In genomic region chr11:51085269-51085668, GRCm38 (mm10) we compare ENCODE assay signal across 39 mouse cellular contexts. TPM values are rescaled to one million over a fixed set of nuclear protein-coding genes. Genes with fewer than 3 reads are reported as not detected.
DNase-seq lines count a peak whose midpoint lies in the region; ATAC-seq lines count a peak whose summit lies in the region.
"Had no signal": no experiment of that assay in that cellular context is flagged by ENCODE, and none has a peak within 500 bp of the region (broad histone marks: within the 10 kb centered on the region; RNA-seq: fewer than 3 reads in every experiment).

No protein-coding gene starts in this region.

- H3K27me3 ChIP-seq in midbrain, embryonic 16.5 days (ENCODE audit: control insufficient read depth, insufficient read depth, low read depth, low read length) = no peaks in the 10 kb centered on the region
- H3K27me3 ChIP-seq in midbrain, embryonic 10.5 days (ENCODE audit: low read depth, poor library complexity, severe bottlenecking) = no peaks in the 10 kb centered on the region
- H3K27me3 ChIP-seq: embryonic facial prominence, embryonic 13.5 days; forebrain, embryonic 15.5 days; liver, embryonic 15.5 days; midbrain, embryonic 15.5 days had no signal

- intact Hi-C loops in gastrocnemius, postnatal 36 days (cut with DNase I) = no loop called here

- H3K9me3 ChIP-seq in midbrain, embryonic 16.5 days (replicated peaks; ENCODE audit: control insufficient read depth, low read length, poor library complexity, severe bottlenecking) = no peaks in the 10 kb centered on the region
- no peaks in the 10 kb centered on the region for H3K9me3 ChIP-seq in midbrain, embryonic 10.5 days (replicated peaks)
- H3K9me3 ChIP-seq: embryonic facial prominence, embryonic 13.5 days; forebrain, embryonic 10.5 days; forebrain, embryonic 15.5 days; heart, embryonic 12.5 days; hindbrain, embryonic 13.5 days; liver, embryonic 15.5 days; midbrain, embryonic 15.5 days had no signal

- DNase-seq in cerebellum, postnatal 10 days = peak; percentile 36 to 38
- DNase-seq in cerebellum, adult 8-10 months = no peak
- peak; percentile 20 to 49 for DNase-seq in layer of hippocampus, adult 18-20 months (ENCODE audit: low spot score in 2 of 2)
- no peak for DNase-seq in layer of hippocampus, adult 9-10 months (ENCODE audit: low spot score)
- no peak for DNase-seq in midbrain, embryonic 10.5 days (ENCODE audit: low spot score)
- peak; percentile 33 to 34 for DNase-seq in layer of hippocampus, postnatal 36 days
- no peak for DNase-seq in gastrocnemius, postnatal 36 days
- DNase-seq: adrenal gland, adult 2 months; cerebellum, adult 2 months; cerebellum, postnatal 36 days; gastrocnemius, postnatal 25 days; heart, adult 18-20 months; heart, postnatal 4 days; lung, embryonic 14.5 days; lung, postnatal 14 days; spleen, adult 18-20 months; thymus, postnatal 14 days had no signal

- no peaks in the 10 kb centered on the region for H3K36me3 ChIP-seq in midbrain, embryonic 16.5 days (ENCODE audit: control insufficient read depth, insufficient read depth, low read length)
- no peaks in the 10 kb centered on the region for H3K36me3 ChIP-seq in midbrain, embryonic 10.5 days
- H3K36me3 ChIP-seq: embryonic facial prominence, embryonic 13.5 days; forebrain, embryonic 10.5 days; forebrain, embryonic 15.5 days; heart, embryonic 12.5 days; hindbrain, embryonic 13.5 days; liver, embryonic 15.5 days; midbrain, embryonic 15.5 days had no signal

- 66% methylated on average over 13 of the region's 13 CpGs for WGBS in midbrain, embryonic 16.5 days
- WGBS in midbrain, embryonic 10.5 days = 73% methylated on average over 13 of the region's 13 CpGs

- no peak for ATAC-seq in midbrain, embryonic 16.5 days
- ATAC-seq: activated CD4-positive, CD25-positive, alpha-beta regulatory T cell, adult 4 months; forebrain, embryonic 15.5 days; intestine, embryonic 16.5 days; midbrain, embryonic 15.5 days had no signal

- H3K4me2 ChIP-seq in midbrain, embryonic 16.5 days (ENCODE audit: low read length) = no peak overlapping the region
- H3K4me2 ChIP-seq: embryonic facial prominence, embryonic 13.5 days; forebrain, embryonic 15.5 days; heart, embryonic 12.5 days; hindbrain, embryonic 13.5 days; liver, embryonic 15.5 days; lung, embryonic 14.5 days; midbrain, embryonic 15.5 days had no signal

- H3K4me1 ChIP-seq in midbrain, embryonic 16.5 days (ENCODE audit: control insufficient read depth, insufficient read depth, low read length) = no peaks in the 10 kb centered on the region
- H3K4me1 ChIP-seq in midbrain, embryonic 10.5 days = peaks cover 8% of the 10 kb centered on the region
- H3K4me1 ChIP-seq: embryonic facial prominence, embryonic 13.5 days; forebrain, embryonic 10.5 days; forebrain, embryonic 15.5 days; heart, embryonic 12.5 days; hindbrain, embryonic 13.5 days; liver, embryonic 15.5 days; midbrain, embryonic 15.5 days had no signal

- H3K27ac ChIP-seq in midbrain, embryonic 16.5 days (ENCODE audit: low read length) = no peak overlapping the region
- no peak overlapping the region for H3K27ac ChIP-seq in midbrain, embryonic 10.5 days (replicated peaks)
- H3K27ac ChIP-seq: embryonic facial prominence, embryonic 13.5 days; forebrain, embryonic 10.5 days; forebrain, embryonic 15.5 days; hindbrain, embryonic 13.5 days; liver, embryonic 15.5 days; midbrain, embryonic 15.5 days had no signal

- H3K4me3 ChIP-seq in midbrain, embryonic 16.5 days (ENCODE audit: low read depth, low read length) = no peak overlapping the region
- H3K4me3 ChIP-seq in midbrain, embryonic 10.5 days = no peak overlapping the region
- H3K4me3 ChIP-seq: embryonic facial prominence, embryonic 13.5 days; forebrain, embryonic 10.5 days; forebrain, embryonic 15.5 days; heart, embryonic 12.5 days; hindbrain, embryonic 13.5 days; liver, embryonic 15.5 days; midbrain, embryonic 15.5 days had no signal

- H3K9ac ChIP-seq in midbrain, embryonic 16.5 days (ENCODE audit: low read depth, low read length) = 0 out of 2 replicates have a peak overlapping the region, but pooled peaks have one; percentile 10
- H3K9ac ChIP-seq: embryonic facial prominence, embryonic 13.5 days; forebrain, embryonic 15.5 days; heart, embryonic 12.5 days; hindbrain, embryonic 13.5 days; liver, embryonic 15.5 days; lung, embryonic 14.5 days; midbrain, embryonic 15.5 days had no signal

RNA-seq across cellular contexts. Expression of gene Zfp354a, which starts 26.2 kb away (rescaled TPM):
- total RNA-seq in layer of hippocampus, adult 18-20 months (2021) = 10 to 100 TPM in 1 of 2 experiments, 1 to 10 TPM in 1; 10.0 to 11.7 TPM
- polyA plus RNA-seq in midbrain, embryonic 16.5 days (2015; fragmentation: Nextera tagmentation; extraction: Ambion mirVana) = 14.7 and 16.3 TPM in 2 replicates
- polyA plus RNA-seq in midbrain, embryonic 10.5 days (2016; fragmentation: Nextera tagmentation; extraction: Ambion mirVana) = 10.2 and 10.8 TPM in 2 replicates
- 1 to 10 TPM; 8.2 to 8.5 TPM for total RNA-seq in layer of hippocampus, postnatal 36 days (2021)
- 1 to 10 TPM; 2.9 to 3.0 TPM for total RNA-seq in gastrocnemius, postnatal 36 days (2021)
- total RNA-seq: CH12.LX; neutrophil, adult 5-6 weeks had no signal
- polyA plus RNA-seq: activated CD4-positive, CD25-positive, alpha-beta regulatory T cell, adult 4 months had no signal

RNA-seq across cellular contexts. Expression of gene Olfr1375, which starts 37.4 kb away (rescaled TPM):
- total RNA-seq in layer of hippocampus, adult 18-20 months (2021) = not detected
- not detected in 2 replicates for polyA plus RNA-seq in midbrain, embryonic 16.5 days (2015; fragmentation: Nextera tagmentation; extraction: Ambion mirVana)
- not detected in 2 replicates for polyA plus RNA-seq in midbrain, embryonic 10.5 days (2016; fragmentation: Nextera tagmentation; extraction: Ambion mirVana)
- not detected for total RNA-seq in layer of hippocampus, postnatal 36 days (2021)
- not detected for total RNA-seq in gastrocnemius, postnatal 36 days (2021)
- total RNA-seq: adrenal gland, adult 2 months; adrenal gland, postnatal 36 days; CH12.LX; ES-E14; gastrocnemius, postnatal 25 days; heart, adult 18-20 months; heart, postnatal 4 days; layer of hippocampus, postnatal 25 days; liver, adult 2 months; neutrophil, adult 5-6 weeks had no signal
- polyA plus RNA-seq: activated CD4-positive, CD25-positive, alpha-beta regulatory T cell, adult 4 months; adrenal gland, adult 2 months; C2C12; cerebellum, adult 2 months; embryonic facial prominence, embryonic 13.5 days; forebrain, embryonic 10.5 days; forebrain, embryonic 15.5 days; heart, embryonic 12.5 days; heart, postnatal 0 days; hindbrain, embryonic 13.5 days; intestine, embryonic 16.5 days; kidney, embryonic 14.5 days; limb, embryonic 11.5 days; liver, adult 2 months; liver, embryonic 15.5 days; lung, embryonic 14.5 days; midbrain, embryonic 15.5 days; neural tube, embryonic 11.5 days; stomach, embryonic 16.5 days had no signal

Comparison
In these comparisons a context has a peak if more than half of its experiments do, and no peak if none do; other contexts are left out.
1. DNase-seq: peak in cerebellum, postnatal 10 days (2 of 2), layer of hippocampus, adult 18-20 months (2 of 2) and layer of hippocampus, postnatal 36 days (2 of 2); none in cerebellum, adult 8-10 months (single experiment), layer of hippocampus, adult 9-10 months (single experiment), midbrain, embryonic 10.5 days (single experiment) and gastrocnemius, postnatal 36 days (0 of 2).